Mouse (Mus musculus): ENCODE results near the gene Bloc1s5.
A peak's percentile ranks its signal among the peaks of the same experiment; 100 is the strongest.
"Not testable (repeated sequence)": the region's sequence is repeated elsewhere in the genome, so short reads cannot be mapped to it uniquely, and the experiment has no call there.

Bloc1s5 gene

GRCm38 (mm10) chr13:38634800-38635269, at the start of gene Bloc1s5:
Gene Bloc1s5, minus strand, starts transcription at chr13:38635109.
- peak; percentile 97 to 99 for DNase-seq

GRCm38 (mm10) chr13:38672336-38672735, 37.4 kb upstream of the Bloc1s5 start:
- no peak for DNase-seq

GRCm38 (mm10) chr13:38671451-38671850, 36.5 kb upstream of the Bloc1s5 start:
- not testable (repeated sequence) for DNase-seq

- DNase-seq: no peak
Measured at GRCm38 (mm10) chr13:38670051-38670450, 35.1 kb upstream of the Bloc1s5 start.

DNA sequence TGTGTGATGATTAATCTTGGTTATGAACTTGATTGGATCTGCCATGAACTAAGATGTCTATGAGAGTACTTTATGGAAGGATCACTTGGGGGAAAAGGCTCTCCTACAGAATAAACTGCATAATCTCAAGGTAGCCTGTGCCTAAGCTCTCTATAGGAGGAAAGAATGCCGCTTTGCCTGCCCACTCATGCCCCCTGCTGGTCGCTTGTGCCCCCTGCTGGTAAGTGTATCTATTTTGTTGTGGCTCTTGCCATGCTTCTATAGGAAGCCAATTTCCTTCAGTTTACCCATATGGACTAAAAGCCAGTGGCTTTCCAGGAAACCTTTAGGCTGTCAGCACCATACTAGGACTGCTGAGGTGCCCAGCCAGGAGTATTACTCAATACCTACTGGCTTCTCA, 33.6 kb upstream of the Bloc1s5 start:
- DNase-seq: no peak

DNA sequence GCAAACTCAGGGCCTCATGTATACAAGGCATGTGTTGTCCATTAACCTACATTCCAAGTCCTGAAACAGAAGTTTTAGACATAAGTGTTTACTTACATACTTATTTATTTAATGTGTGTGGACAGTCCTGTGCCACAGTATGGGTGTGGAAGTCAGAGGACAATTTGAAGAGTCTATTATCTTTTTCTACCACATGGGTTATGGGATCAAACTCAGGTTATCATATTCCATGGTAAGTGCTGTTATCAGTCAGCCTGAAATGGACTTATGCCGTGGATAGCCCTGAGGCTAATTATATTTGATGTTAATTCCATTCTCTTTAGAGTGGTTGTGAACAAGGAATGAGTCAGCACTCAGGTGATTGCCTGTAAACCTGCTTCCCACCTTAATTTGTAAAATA, 29.8 kb upstream of the Bloc1s5 start:
- no peak for DNase-seq

DNA sequence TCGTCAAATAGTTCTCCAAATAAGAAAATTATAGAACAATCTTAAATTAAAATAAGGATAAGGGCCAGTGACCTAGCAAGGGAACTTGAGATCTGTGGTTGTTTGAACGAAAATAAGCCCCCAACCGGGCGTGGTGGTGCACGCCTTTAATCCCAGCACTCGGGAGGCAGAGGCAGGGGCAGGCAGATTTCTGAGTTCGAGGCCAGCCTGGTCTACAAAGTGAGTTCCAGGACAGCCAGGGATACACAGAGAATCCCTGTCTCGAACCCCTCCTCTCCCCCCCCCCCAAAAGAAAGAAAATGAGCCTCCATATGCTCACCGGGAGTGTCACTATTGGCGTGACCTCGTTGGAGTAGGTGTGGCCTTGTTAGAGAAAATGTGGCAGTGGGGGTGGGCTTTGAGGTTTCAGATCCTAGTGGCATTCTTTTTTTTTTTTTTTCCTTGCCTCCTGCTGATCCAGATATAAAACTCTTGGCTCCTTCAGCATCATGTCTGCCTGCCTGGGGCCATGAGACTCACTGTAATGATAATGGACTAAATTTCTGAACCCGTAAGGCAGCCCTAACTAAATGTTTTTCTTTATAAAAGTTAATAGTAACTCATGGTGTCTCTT, 24.7 kb upstream of the Bloc1s5 start:
- DNase-seq: no peak

GRCm38 (mm10) chr13:38658528-38659280, 23.8 kb upstream of the Bloc1s5 start, which contains the start of gene Eef1e1:
Gene Eef1e1, minus strand, starts transcription at chr13:38659058.
- peak; percentile 90 to 93 for DNase-seq

DNA sequence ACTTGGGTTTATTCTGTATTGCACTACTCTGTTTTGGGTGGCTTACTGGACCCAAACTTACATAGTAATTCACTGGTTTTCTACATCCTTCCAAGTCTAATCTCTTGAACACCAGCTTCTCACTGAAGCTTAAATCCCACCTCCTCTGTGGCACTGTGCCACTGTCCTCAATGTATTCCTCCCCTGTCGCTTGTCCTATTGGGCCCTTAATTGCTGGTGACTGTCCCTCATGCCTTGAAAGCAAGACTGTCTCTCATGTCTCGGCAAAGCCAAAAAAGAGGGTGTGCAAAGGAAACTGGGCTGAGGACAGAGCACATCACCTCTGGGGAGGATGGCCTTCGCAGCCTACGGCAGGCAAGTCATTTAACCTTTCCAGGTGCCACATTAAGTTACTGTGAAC, 23.0 kb upstream of the Bloc1s5 start:
- DNase-seq: no peak

DNA sequence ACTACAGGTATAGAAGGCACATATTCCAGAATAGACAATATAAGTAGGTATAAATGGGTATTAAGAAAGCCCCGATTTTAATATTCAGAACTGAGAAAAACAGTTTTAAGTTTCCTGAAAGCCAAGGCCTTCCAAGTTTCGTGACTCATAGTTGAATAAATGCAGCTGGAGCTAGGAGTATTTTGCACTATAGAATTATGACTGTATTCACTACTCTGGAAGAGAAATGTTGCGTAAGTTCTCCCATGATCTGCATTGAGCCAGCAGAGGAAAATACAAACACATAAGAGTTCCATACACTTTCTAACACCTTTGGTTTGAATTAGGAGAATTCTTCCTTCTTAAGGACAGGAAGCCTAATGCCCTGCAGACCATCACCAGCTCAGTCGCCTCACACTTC, 15.4 kb upstream of the Bloc1s5 start:
- DNase-seq: no peak

GRCm38 (mm10) chr13:38649069-38649468, 14.2 kb upstream of the Bloc1s5 start:
- DNase-seq: no peak

GRCm38 (mm10) chr13:38641414-38641813, 6.5 kb upstream of the Bloc1s5 start:
- no peak for DNase-seq

GRCm38 (mm10) chr13:38640961-38641360, 6.1 kb upstream of the Bloc1s5 start:
- no peak for DNase-seq

- DNase-seq: no peak
Measured at GRCm38 (mm10) chr13:38638694-38639093, 3.8 kb upstream of the Bloc1s5 start.

DNA sequence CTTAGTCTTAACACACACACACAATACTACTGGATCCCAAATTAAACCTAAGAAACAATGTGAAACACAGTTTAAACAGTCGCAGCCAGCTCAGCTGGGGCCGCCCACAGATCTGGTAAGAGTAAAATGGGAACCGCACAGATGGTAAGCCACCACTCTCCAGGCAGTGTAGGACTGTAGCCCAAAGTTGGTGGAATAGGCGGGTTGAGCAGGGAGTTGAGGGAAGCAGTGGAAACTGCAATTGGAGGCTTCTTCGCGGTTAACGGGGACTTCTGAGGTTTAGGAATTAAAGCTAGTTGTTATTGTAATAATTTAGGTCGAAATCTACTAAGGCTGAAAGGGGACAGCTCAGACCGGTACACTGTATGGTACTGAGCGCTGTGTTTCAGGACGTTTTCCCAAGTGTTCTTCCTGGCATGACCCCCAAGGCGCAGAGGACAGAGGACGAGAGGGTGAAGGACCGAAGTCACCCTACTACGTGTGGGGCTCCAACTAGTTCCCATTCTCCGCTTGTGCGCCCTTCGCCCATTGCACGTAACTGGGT, 581 bp downstream of the Bloc1s5 start:
- DNase-seq: peak in 1 of 2 experiments; percentile 18

GRCm38 (mm10) chr13:38633287-38634000, 1.5 kb downstream of the Bloc1s5 start:
- DNase-seq: no peak

DNA sequence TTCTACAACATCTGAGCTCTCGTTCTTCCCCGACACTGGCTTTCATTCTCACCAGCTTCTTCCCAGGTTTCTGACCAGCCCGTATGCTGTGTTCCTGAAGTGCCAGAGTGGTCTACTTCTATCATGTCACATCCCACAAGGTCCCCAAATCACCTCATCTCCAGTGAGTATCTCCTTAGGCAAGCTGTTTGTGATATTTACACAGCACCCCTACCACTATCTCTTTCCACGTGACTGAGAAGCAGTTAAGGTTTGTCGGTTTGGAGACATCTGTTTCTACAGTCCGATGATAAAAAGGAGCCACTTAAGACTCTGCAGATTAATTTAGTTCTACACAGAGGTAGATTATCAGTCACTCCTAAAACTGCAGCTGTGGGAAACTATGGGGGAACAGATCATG, 2.4 kb downstream of the Bloc1s5 start:
- no peak for DNase-seq

- DNase-seq: no peak
Measured at GRCm38 (mm10) chr13:38626229-38626525, 8.7 kb downstream of the Bloc1s5 start.

GRCm38 (mm10) chr13:38625492-38626228, 9.2 kb downstream of the Bloc1s5 start:
- peak in 1 of 2 experiments; percentile 15 for DNase-seq

- DNase-seq: no peak
Measured at GRCm38 (mm10) chr13:38624292-38624902, 10.5 kb downstream of the Bloc1s5 start.

DNA sequence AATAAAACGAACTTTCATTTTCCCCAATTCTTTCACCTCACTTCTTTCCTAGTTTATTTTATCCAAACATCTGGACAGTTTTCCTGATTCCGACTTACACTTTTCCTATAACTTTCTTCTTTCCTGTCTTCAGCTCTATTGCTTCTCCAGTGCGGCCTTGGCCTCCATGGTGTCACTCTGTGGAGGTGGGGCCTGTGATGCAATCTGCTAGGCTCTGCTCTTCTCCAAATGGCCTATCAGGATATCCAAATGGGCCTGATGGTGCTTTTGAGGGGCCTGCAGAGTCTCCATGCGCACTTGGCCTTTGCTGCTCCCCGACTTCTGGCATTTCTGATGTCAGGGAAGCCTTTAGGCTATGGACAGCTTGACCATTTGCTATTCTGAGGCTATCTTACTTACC, 11.6 kb downstream of the Bloc1s5 start:
- DNase-seq: no peak

DNA sequence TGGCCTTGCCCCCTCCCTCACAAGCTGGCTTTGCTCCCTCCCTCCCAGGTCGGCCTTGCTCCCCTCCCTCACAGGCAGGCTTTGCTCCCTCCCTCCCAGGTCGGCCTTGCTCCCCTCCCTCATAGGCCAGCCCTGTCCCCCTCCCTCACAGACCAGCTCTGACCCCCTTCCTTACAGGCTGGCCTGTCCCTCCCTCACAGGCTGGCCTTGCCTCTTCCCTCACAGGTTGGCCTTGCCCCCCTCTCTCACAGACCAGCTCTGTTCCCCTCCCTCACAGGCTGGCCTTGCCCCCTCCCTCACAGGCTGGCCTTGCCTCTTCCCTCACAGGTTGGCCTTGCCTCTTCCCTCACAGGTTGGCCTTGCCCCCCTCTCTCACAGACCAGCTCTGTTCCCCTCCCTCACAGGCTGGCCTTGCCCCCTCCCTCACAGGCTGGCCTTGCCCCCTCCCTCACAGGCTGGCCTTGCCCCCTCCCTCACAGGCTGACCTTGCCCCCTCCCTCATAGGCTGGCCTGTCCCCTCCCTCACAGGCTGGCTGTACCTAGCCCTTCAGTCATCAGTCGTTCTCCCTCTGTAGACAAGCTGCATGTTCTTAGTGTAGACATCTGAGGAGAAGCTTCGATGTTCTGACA, 16.8 kb downstream of the Bloc1s5 start:
- not testable (repeated sequence) for DNase-seq
